Mouse (Mus musculus) layer of hippocampus, adult 18-20 months (tissue): Measurements from ENCODE around the gene Epb41. TPM values are rescaled to one million over a fixed set of nuclear protein-coding genes. Genes with fewer than 3 reads are reported as not detected.

Experiments
- DNase-seq, 2 experiments: peaks; one replicate each; pipeline ENCODE4 v3.0.0; 2022; ENCODE audit warnings: low spot score in 2 of 2
- total RNA-seq, 2 experiments: library from RNA; stranded (reverse); gene quantifications; 2 replicates each; pipeline ENCODE4 v1.2.3; 2021

Epb41 gene
- total RNA-seq, 2 experiments from 2014 or later, result 16.2 to 20.8 TPM

DNA sequence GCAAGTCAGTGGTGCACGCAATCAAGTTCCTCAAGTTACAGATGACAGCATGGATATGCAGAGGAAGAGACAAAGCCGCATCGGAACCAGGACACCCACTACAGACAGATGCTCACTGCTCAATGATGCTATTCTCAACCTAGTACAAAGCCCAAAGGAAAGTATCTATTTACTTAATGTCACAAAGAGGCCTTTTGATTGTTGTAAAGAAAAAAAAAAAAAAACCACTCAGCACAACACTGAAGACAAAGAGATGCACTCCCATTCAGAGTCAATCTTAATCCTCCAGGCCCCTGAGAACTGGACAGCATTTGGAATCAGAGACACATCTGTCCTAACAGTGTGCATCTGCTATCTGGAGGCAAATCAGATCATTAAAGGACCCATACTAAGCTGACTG is 63.5 kb downstream of the Epb41 start:
- DNase-seq, result no peak

DNA sequence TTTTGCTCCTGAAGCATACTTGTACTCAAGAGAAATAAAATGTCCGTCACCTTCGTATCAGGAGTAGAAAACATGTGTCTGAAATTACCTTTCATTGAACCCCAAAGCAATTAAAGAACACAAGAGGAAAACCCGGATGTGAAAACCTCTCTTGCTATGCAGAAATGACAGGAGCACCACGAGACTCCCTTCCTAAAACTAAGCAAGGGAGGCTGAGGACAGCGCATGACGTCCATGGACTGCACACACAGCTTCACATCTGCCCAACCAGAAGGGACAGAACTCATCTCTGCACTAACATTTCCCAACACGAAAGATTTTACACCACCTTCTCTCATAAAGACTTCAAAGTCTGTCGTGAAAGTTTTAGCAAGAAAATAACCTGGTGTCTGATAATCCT is 64.7 kb downstream of the Epb41 start:
- no peak for DNase-seq

DNA sequence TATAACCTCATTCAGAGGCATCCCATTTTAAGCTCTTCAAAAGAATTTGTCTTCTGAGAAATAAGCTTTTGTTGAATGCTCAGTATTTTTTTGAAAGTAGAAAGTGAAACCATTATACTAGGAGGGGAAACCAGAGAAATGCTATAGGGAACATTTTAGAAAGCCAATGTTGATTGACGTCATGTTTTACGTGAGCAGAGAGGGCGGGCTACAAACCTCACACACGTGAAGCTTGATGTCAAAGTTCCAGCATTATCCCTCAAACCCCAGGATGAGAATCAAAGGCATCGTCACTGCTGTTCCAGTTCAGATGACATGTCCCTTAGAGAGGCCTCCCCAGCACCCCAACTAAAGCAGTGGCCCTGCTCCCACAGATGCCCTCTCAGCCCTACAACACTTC is 66.9 kb downstream of the Epb41 start:
- DNase-seq, result no peak

DNA sequence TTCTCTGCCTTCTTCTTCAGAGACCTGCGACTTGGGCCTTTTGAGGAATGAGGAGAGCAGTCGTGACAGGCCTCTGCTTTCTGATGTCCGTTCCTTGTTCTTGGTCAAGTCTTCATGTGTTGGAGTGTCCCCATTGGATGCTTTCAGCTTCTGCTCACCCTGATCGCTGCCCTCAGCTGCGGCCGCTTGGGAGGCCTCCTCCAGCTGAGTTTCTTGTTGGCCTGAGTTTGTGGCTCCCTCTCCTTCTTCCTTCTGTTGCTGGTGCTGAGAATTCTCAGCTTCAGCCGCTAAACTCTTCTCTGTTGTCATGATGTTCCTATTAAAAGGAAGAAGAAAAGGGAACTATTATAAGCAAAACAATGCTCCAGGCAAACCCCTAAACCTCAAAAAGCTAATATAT is 68.0 kb downstream of the Epb41 start:
- DNase-seq, result no peak

DNA sequence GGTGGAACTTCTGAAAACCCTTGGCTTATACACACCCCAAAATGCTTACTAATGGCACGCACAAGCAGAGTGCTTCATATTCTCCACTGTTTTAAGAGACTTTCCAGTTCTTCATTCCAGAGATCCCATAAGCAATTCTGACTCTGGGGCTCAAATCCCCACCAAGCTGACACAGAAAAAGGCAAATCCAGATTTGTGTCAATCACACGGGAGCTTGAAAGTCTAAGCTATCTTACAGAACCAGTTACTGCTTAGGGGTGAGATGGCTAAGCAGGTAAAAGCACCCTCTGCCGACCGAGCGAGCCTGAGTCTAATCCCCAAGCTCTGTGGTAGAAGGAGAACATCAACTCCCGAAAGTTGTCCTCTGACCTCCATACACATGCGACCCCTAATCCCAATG is 76.5 kb downstream of the Epb41 start:
- no peak for DNase-seq

DNA sequence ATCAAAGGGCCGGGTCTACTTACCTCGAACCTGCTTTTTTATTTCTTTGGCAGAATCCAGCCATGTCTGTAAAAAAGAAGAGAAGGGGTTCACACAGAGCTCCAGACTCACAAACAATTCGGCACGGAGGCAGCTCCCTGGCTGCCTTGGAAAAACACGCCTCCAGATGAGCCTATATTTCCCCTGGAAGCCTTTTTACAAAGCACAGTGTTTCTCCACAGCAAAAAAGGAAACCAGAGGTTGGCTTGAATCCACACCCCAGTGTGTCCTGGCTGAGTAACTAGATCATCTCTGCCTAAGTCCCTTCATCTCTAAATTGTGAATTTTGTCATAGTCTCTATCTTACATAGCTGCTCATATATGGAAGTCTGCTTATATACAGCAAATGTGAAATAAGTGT is 77.6 kb downstream of the Epb41 start:
- DNase-seq, result peak; percentile 2 to 36

DNA sequence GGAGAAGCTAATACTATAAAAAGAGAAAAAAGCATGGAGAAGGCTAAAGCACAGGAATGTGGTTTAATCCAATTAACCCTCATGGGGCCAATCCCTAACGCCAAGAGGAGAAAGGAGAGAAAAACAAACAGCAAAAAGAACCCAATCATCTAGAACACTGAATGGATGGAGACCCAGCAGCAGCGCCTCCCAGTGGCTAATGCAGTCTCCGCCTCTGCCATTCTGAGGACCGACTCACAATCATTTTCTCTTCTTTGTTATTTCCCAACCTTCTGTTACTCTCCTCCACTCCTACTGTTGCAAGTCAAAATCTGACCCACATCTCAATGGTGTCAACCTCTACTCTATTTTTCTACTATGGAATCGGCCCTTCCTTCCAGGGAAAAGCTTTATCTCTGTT is 78.1 kb downstream of the Epb41 start:
- no peak for DNase-seq

DNA sequence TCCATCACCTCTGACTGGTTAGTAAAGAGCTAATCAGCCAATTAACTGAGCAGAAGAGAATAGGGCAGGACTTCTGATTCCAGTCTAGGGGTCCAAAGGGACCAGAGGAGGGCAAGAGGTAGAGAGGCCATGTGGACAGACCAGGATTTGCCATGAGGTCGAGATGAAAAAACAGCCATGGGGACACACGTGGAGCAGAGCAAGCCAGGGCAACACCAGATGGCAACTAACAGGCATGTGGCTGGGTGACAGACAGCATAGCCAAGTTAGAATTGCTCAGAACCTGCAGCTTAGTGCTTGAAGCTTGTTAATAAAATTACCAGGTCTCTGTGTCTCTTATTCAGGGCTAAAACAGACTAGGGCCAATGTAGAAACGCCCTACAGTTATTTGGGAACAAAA is 81.3 kb downstream of the Epb41 start:
- peak in 1 of 2 experiments; percentile 36 for DNase-seq

DNA sequence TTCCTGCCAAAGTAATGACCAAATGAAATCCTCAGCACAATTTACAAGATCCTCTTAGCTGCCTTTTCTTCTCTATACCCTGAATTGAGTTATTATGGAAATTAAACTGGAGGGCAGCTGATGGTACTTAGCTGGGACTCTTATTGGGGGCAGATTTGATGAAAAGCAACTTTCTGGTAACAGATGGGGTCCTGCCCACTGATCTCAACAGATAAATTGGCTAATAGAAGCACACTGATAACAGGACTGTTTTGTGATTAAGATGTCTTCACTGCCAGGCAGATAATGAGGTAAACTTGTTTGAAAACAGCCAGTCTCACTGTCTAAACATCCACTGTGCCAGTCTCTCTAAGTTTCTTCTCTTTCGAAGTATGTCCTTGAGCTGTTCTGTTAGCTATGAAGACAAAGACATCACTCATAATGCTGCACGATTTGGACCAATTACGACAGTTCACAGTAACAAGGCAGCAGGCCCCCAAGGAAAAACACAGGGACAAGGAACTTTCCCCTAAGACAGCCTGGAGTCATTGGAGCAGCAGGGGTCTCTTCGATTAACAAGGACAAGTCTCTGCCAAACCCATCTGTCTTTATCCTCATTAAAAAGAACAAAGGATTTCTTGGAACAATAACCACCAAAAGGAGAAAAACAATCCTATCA is 92.1 kb downstream of the Epb41 start:
- no peak for DNase-seq

DNA sequence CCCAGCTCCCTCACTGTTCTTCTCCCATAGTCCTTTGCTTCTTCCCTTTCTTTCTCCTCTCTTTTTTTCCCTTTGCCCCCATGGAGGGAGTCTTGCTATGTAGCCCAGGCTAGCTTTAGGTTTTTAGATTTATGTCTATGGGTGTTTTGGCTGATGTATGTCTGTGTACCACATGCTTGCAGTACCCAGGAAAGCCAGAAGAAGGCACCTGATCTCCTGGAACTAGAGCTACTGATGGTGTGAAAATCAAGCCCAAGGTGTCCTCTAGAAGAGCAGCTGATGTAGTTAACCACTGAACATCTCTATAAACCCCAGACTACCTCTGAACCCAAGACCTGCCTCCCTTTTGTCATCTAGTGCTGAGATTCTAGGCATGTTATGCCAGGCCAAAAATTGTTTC is 93.4 kb downstream of the Epb41 start:
- DNase-seq, result no peak

DNA sequence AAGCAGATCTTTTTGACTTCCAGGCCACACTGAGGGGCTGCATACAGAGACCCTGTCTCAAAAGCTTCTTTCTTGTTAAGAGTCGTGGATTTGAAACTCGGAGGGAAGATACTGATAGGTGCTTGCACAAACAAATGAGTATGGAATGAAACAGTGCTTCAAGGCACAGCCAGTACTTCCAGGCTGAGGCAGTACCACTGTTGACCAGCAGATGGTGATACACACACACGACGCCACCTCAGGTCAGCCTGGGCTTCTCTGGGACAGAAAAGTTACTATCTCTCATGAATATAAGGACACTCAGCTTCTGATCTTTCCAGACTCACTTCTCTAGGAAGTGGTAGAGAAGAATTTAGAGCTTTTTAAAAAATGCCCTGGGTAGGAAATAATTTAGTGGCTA is 97.9 kb downstream of the Epb41 start:
- DNase-seq, result peak; percentile 55 to 91

DNA sequence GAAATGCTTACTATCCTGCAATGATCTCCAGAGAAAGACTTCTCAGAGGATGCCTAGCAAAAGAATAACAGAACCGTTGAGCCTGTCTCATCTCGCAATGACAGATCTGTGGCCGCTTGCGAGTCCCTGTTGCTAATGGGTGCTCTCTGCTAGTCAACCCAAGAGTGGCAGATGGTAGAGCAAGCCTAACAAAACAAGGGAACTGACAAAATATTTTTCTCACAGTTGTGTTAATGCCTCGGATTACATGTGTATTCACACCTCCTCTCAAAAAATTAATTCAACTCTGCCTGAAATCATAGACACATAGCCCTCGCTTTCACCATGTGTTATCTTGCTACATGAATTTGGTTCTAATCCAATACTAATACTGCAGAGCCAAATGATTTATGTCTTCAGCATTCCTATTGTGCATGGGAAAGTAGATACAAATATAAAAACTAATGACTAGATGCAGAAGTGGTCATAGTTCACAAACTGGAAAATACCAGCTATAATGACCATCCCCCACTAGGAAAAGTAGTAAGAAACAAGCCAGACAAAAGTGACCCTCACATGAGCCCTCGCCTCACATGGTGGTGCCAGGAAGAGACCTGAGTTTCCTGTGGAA is 104.8 kb downstream of the Epb41 start:
- DNase-seq, result peak; percentile 16 to 80

DNA sequence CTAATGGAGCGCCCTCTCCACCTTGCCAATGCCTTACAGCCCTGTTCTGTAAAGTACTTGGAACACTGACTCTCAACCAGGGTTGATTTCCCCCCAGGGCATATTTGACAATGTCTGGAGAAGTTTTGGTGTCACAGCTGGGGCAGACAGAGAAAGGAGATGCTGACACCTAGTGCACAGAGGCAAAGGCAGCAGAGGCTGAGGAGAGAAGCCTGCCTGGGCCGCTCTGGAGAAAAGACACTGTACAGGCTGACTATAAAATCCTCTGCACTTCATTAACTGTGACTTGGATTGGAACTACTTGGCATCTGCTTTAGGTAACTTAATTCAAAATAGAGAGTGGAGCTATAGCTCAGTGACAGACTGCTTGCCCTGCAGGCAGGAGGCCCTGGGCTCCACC is 106.2 kb downstream of the Epb41 start:
- DNase-seq, result no peak

DNA sequence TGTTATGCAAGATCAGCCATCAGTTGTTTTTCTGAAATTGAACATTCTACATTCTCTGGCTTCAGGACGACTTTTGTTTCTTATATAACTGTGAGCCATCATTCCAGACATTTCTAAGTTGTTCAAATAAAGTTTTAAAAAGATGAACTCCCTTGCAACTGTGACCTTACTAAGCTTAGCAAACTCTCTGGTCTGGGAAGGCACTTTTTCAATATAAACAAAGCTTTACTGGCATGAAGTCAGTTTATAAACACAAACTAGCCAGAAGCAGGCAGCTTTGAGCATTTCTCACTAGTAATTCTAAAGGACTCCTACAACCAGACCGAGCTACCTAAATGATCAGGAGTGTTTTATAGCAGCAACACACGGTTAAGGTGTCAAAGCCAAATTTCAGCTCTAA is 118.0 kb downstream of the Epb41 start:
- no peak for DNase-seq

DNA sequence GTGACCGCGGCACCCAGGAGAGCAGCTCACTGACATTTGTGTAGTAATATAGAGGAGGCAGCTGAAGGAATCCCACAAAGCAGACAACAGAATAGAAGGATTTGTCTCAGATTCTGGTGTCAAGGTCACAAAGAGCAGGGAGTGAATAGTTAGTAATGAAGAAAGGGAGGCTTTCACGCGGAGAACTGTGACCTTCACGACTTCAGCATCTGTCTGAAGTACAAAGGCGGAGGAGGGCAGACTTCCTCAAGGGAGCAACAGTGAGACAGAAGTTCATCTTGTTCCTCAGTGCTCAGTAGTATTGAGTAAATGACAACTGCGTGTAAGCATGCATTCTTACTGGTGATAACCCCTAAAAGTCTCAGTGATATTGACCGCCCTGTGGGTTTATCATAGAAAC is 124.5 kb downstream of the Epb41 start:
- no peak for DNase-seq

DNA sequence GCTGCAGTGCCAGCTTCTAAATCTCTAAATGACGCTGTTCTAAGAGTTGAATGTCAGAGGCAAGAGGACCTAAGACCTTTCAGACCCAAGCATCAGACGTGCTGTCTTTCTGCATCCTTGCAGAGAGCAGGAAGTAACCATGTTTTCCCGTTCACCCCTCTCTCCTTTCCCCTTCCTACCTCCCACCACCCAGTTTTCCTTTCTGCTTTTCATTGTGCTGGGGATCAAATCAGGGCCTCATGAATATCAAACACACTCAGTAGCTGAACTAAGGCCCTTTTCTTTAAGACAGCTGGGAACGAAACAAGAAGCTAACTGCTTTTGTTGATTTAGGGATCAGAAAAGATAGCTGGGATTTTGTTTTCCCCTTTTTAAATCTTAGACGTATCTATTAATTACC is 125.2 kb downstream of the Epb41 start:
- DNase-seq, result no peak

DNA sequence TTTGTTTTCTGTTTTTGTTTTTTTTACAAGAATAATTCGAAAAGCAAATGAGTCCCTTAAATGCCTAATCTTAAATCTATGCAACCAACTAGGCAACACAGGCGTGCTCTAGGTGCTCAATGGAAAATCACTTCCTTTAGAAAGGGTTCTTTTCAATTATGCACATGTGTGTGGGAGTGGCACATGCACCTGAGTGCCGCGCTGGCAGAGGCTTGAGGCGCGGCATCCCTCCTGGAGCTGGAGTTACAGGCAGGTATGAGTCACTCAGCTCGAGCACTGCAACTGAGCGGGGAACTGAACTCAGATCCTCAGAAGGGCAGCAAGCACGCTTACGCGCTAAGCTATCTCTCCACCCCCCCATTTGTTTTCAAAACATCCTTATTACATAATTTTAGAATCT is 127.3 kb downstream of the Epb41 start:
- DNase-seq, result no peak

DNA sequence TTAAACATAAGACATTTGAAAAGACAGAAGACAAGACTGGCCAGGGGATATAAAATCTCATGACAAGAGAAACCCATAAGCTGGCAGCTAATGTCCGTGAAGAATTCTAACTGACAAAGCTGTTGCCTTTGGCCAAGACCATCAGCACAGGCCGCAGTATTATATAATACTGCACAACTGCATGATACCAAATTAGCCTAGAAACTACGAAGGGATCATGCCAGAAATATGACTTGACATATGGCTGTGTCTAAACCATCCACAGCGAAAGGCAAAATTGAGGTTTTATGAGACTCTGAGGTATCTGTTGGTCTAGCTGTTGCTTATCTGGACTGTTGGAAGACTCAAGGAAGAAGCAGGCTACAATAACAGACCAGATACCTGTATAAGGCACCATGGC is 134.3 kb downstream of the Epb41 start:
- DNase-seq, result no peak

DNA sequence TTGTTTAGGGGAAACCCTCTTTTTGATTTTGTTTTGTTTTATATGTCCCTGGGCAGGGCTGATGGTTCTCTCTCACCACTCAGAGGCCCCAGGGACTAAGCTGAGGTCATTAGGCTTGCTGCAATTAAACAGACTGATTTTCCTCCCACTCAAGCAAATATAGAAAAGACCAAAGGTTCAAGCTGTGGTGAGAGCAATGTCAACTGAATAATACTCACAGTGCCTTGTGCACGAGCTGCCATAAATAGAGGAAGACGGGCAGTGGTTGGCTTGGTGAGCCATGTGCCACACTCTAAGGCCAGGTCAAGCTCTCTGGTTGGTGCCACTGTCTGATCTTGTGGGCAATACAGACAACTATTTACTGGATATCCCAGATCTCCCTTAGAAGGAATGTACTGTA is 135.7 kb downstream of the Epb41 start:
- no peak for DNase-seq

DNA sequence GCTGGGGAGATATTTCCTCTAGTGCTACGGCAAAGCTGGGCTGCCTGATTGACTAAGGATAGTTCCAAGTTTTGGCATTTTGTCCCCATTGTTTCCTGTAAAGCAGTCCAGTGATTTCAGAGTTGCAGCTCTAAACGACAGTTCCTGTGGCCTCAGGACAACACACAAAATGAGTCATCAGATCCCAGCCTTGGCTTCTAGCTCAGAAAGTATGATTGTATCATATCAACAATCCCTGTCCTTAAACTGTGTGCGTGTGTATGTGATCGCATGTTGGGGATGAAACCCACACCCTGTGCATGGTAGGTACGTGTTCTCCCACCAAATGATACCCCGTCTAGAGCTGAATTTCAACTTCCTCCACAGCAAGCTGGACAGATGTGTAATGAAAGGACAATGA is 146.0 kb downstream of the Epb41 start:
- DNase-seq, result no peak

DNA sequence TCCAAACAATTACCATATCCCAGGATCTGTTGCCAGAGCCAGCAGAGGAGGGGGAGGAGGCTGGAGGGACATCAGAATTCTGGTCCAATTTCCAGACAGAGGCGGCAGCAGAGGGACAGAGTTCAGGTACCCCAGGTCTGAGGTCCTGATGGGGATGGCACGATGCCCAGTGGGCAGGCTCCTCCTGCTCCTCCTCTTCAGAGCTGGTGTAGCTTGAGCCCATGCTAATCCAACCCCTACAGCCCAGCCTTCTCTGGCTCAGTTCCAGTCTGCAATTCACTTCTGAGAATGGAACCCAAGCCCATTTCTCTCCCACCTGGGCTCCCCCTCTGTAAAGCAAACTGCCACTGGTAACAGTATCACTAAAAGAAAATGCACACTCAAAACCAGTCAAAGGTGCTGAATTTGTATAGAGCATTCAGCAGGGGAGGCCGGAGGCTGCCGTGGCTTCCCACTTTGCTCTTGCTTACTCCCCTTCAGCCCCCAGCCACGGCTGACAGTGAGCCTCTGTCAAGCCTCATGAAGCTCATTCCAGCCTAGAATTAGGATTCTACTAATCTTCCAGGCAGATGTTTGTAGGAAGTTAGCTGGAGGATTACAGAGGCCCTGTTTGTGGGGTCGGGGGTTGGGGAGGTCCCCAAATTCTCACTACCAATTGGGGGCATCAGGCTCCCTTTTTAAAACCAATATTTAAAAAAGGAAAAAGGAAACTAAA is 150.9 kb downstream of the Epb41 start:
- DNase-seq, result no peak

DNA sequence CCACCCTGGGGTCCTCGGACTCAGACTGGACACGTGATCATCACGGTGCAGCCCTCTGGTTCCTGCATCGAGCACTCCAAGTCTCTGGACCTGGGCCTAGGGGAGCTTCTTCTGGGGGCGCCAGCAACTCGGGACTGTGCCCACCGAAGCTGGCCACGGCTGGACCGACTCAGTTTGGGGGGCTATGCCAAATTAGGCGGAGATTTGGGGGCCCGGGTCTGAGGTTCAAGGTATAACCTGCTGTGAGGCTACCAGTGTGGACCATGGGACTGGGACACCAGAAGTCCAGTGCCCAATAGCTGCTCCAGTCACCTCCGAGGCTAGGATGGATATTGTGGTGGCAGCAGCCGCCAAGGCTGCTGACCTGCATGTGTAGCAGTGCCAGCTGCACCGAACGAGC is 152.7 kb downstream of the Epb41 start:
- DNase-seq, result no peak
